Mouse (Mus musculus) myocyte (in vitro differentiated cells): ENCODE measurements around the gene Slc52a3. TPM values are rescaled to one million over a fixed set of nuclear protein-coding genes. Genes with fewer than 3 reads are reported as not detected.
"Not testable (repeated sequence)": the region's sequence is repeated elsewhere in the genome, so short reads cannot be mapped to it uniquely, and the experiment has no call there.

Experiments used
- H3K27me3 ChIP-seq: one replicate; pipeline ENCODE4 v1.6.1; 2011; ENCODE audit not compliant: control insufficient read depth, insufficient read depth, insufficient read length
- H3K36me3 ChIP-seq: one replicate; pipeline ENCODE4 v1.6.1; 2011; ENCODE audit not compliant: control insufficient read depth, insufficient read depth
- H3K4me2 ChIP-seq: one replicate; pipeline ENCODE4 v1.6.1; 2011; ENCODE audit warnings: low read depth, control low read depth
- H3K4me3 ChIP-seq: one replicate; pipeline ENCODE4 v1.5.1; 2011; ENCODE audit warnings: mild to moderate bottlenecking, control low read depth, moderate library complexity
- H3K79me2 ChIP-seq: one replicate; pipeline ENCODE4 v1.6.1; 2011; ENCODE audit not compliant: control insufficient read depth, insufficient read depth
- H3ac ChIP-seq: one replicate; pipeline ENCODE4 v1.6.1; 2011; ENCODE audit not compliant: control insufficient read depth, insufficient read length
- CEBPB ChIP-seq: IDR thresholded peaks from 2 replicates; pipeline ENCODE4 v1.6.1; 2011; ENCODE audit warnings: mild to moderate bottlenecking, moderate library complexity; ENCODE audit not compliant: poor library complexity, insufficient read depth, severe bottlenecking
- E2F4 ChIP-seq: IDR thresholded peaks from one replicate; pipeline ENCODE4 v1.6.1; 2011; ENCODE audit warnings: mild to moderate bottlenecking, control low read depth, moderate library complexity; ENCODE audit not compliant: insufficient read depth
- MAX ChIP-seq: IDR thresholded peaks from one replicate; pipeline ENCODE4 v1.6.1; 2011; ENCODE audit warnings: low read depth, mild to moderate bottlenecking, control low read depth
- MYOD1 ChIP-seq, 3 experiments: IDR thresholded peaks; one replicate each; pipeline ENCODE4 v1.6.1; 2011; ENCODE audit warnings: control low read depth in 2 of 3, low read depth in 2 of 3, mild to moderate bottlenecking in 2 of 3, moderate library complexity in 1 of 3; ENCODE audit not compliant: insufficient read length in 2 of 3, control insufficient read depth in 1 of 3
- MYOG ChIP-seq, 3 experiments: IDR thresholded peaks; one replicate each; pipeline ENCODE4 v1.6.1; 2011; ENCODE audit warnings: control low read depth in 2 of 3, low read depth in 2 of 3, mild to moderate bottlenecking in 2 of 3; ENCODE audit not compliant: insufficient read length in 2 of 3, control insufficient read depth in 1 of 3, insufficient read depth in 1 of 3
- POLR2A ChIP-seq: IDR thresholded peaks from one replicate; pipeline ENCODE4 v1.6.1; 2011; ENCODE audit warnings: low read depth, mild to moderate bottlenecking, control low read depth, moderate library complexity; ENCODE audit not compliant: insufficient read length
- POLR2AphosphoS2 ChIP-seq: IDR thresholded peaks from one replicate; pipeline ENCODE4 v1.6.1; 2011; ENCODE audit warnings: low read depth, control low read depth; ENCODE audit not compliant: insufficient read length
- REST ChIP-seq: IDR thresholded peaks from one replicate; pipeline ENCODE4 v1.6.1; 2011; ENCODE audit warnings: mild to moderate bottlenecking, control low read depth, moderate library complexity; ENCODE audit not compliant: insufficient read depth, insufficient read length
- SRF ChIP-seq: IDR thresholded peaks from one replicate; pipeline ENCODE4 v1.6.1; 2011; ENCODE audit warnings: low read depth; ENCODE audit not compliant: control insufficient read depth, insufficient read length
- TCF12 ChIP-seq: IDR thresholded peaks from one replicate; pipeline ENCODE4 v1.6.1; 2011; ENCODE audit warnings: mild to moderate bottlenecking, control low read depth; ENCODE audit not compliant: poor library complexity, insufficient read depth, severe bottlenecking
- TCF3 ChIP-seq: IDR thresholded peaks from one replicate; pipeline ENCODE4 v1.6.1; 2011; ENCODE audit warnings: low read depth, control low read depth; ENCODE audit not compliant: insufficient read length
- USF1 ChIP-seq: IDR thresholded peaks from one replicate; pipeline ENCODE4 v1.6.1; 2011; ENCODE audit warnings: low read depth, mild to moderate bottlenecking, control low read depth, moderate library complexity
- polyA plus RNA-seq: library from polyadenylated mRNA; unstranded; fragments of >200 nt; fragmentation: generic; extraction: Trizol; gene quantifications from one replicate; pipeline ENCODE4 v1.2.1, GENCODE M21; 2012; ENCODE audit warnings: missing spikeins

Gene Slc52a3
- polyA plus RNA-seq, 1 experiment = 0.02 TPM

- H3ac ChIP-seq = no peak overlapping the region
- no peaks in the 10 kb centered on the region for H3K36me3 ChIP-seq
- H3K79me2 ChIP-seq = no peaks in the 10 kb centered on the region
- H3K4me3 ChIP-seq = no peak overlapping the region
- H3K27me3 ChIP-seq = no peaks in the 10 kb centered on the region
- H3K4me2 ChIP-seq = no peak overlapping the region
- TF ChIP-seq MYOD1 (IDR thresholded peaks at IDR 0.05; ENCODE audit: control insufficient read depth in 1 of 3, insufficient read length in 2 of 3, low read depth in 2 of 3) (no peak), REST (no peak), POLR2AphosphoS2 (no peak), E2F4 (no peak), SRF (no peak), TCF12 (no peak), MAX (no peak), POLR2A (no peak), USF1 (no peak), TCF3 (no peak), CEBPB (no peak), MYOG (IDR thresholded peaks at IDR 0.05; ENCODE audit: control insufficient read depth in 1 of 3, insufficient read depth in 1 of 3, insufficient read length in 2 of 3, low read depth in 2 of 3) (no peak)
Observed at GRCm38 (mm10) chr2:151991446-151991845, 4.9 kb upstream of the Slc52a3 start.

GRCm38 (mm10) chr2:151994350-151995122 is 1.8 kb upstream of the Slc52a3 start:
- Histone ChIP-seq H3K4me2 (peak overlapping the region; percentile 80), H3K4me3 (no peak overlapping the region), H3K27me3 (peaks cover 5% of the 10 kb centered on the region), H3K79me2 (no peaks in the 10 kb centered on the region), H3K36me3 (no peaks in the 10 kb centered on the region), H3ac (no peak overlapping the region)
- peak in 1 of 3 experiments; percentile 29 for TF ChIP-seq MYOG (IDR thresholded peaks at IDR 0.05; ENCODE audit: control insufficient read depth in 1 of 3, insufficient read depth in 1 of 3, insufficient read length in 2 of 3, low read depth in 2 of 3)
- no peak for TF ChIP-seq TCF3
- TF ChIP-seq USF1 = peak; percentile 46

- H3K36me3 ChIP-seq, H3K4me3 ChIP-seq, H3ac ChIP-seq, H3K79me2 ChIP-seq, H3K4me2 ChIP-seq: not testable (repeated sequence)
- peaks cover 31% of the 10 kb centered on the region for H3K27me3 ChIP-seq
Observed at GRCm38 (mm10) chr2:151997190-151997575, 872 bp downstream of the Slc52a3 start.

GRCm38 (mm10) chr2:151997776-151998504 is 1.6 kb downstream of the Slc52a3 start:
- H3K27me3 ChIP-seq = peaks cover 32% of the 10 kb centered on the region
- H3ac ChIP-seq = no peak overlapping the region
- TF ChIP-seq MAX (no peak), USF1 (no peak), MYOD1 (IDR thresholded peaks at IDR 0.05; ENCODE audit: control insufficient read depth in 1 of 3, insufficient read length in 2 of 3, low read depth in 2 of 3) (no peak), POLR2A (no peak), REST (no peak), POLR2AphosphoS2 (no peak), TCF12 (no peak), CEBPB (no peak), SRF (no peak), MYOG (IDR thresholded peaks at IDR 0.05; ENCODE audit: control insufficient read depth in 1 of 3, insufficient read depth in 1 of 3, insufficient read length in 2 of 3, low read depth in 2 of 3) (no peak), E2F4 (no peak), TCF3 (no peak)

GRCm38 (mm10) chr2:151998505-151998899 is 2.2 kb downstream of the Slc52a3 start:
- TF ChIP-seq E2F4 (no peak), SRF (no peak), POLR2AphosphoS2 (no peak), TCF12 (no peak), MAX (no peak)
- Histone ChIP-seq H3K4me2 (no peak overlapping the region), H3K79me2 (no peaks in the 10 kb centered on the region), H3K36me3 (no peaks in the 10 kb centered on the region), H3K4me3 (no peak overlapping the region), H3K27me3 (peaks cover 32% of the 10 kb centered on the region), H3ac (no peak overlapping the region)

More at GRCm38 (mm10) chr2:151997776-151998504, 1.6 kb downstream of the Slc52a3 start:
- Histone ChIP-seq H3K79me2 (no peaks in the 10 kb centered on the region), H3K4me2 (no peak overlapping the region), H3K4me3 (no peak overlapping the region), H3K36me3 (no peaks in the 10 kb centered on the region)
